Mouse (Mus musculus) neural tube, embryonic 12.5 days (tissue): ENCODE data around the gene Olfr1234. TPM values are rescaled to one million over a fixed set of nuclear protein-coding genes. Genes with fewer than 3 reads are reported as not detected.

Experiments
- ATAC-seq: fragments of 200-750 bp; cut with Nextera tagmentation; 2 replicates; pipeline ENCODE4 v1.8.0; 2017; ENCODE audit warnings: low read depth, mild to moderate bottlenecking, moderate TSS enrichment, moderate library complexity; ENCODE audit not compliant: low FRiP score
- H3K27ac ChIP-seq: fragments of 300-500 bp; sonication (generic); 2 replicates; pipeline ENCODE4 v1.5.1; 2016
- H3K27me3 ChIP-seq: fragments of 300-500 bp; sonication (generic); replicated peaks from 2 replicates; pipeline ENCODE4 v1.6.1; 2016; ENCODE audit warnings: mild to moderate bottlenecking
- H3K36me3 ChIP-seq: fragments of 300-500 bp; sonication (generic); 2 replicates; pipeline ENCODE4 v1.6.1; 2016; ENCODE audit warnings: mild to moderate bottlenecking
- H3K4me1 ChIP-seq: fragments of 300-500 bp; sonication (generic); 2 replicates; pipeline ENCODE4 v1.6.1; 2016
- H3K4me2 ChIP-seq: fragments of 300-500 bp; sonication (generic); replicated peaks from 2 replicates; pipeline ENCODE4 v1.6.1; 2016; ENCODE audit warnings: mild to moderate bottlenecking
- H3K4me3 ChIP-seq: fragments of 300-500 bp; sonication (generic); 2 replicates; pipeline ENCODE4 v1.5.1; 2016
- H3K9ac ChIP-seq: fragments of 300-500 bp; sonication (generic); 2 replicates; pipeline ENCODE4 v1.6.1; 2016; ENCODE audit warnings: mild to moderate bottlenecking
- H3K9me3 ChIP-seq: fragments of 300-500 bp; sonication (generic); 2 replicates; pipeline ENCODE4 v1.6.1; 2016; ENCODE audit warnings: mild to moderate bottlenecking
- WGBS: fragments of 180-500 bp; shearing (Covaris S2); methylation state at CpG from one replicate; pipeline ENCODE4 v1.1.7; 2016; 5-methylcytosine and 5-hydroxymethylcytosine counted together
- polyA plus RNA-seq: library from polyadenylated mRNA; unstranded; fragments of >200 nt; fragmentation: Nextera tagmentation; extraction: Ambion mirVana; gene quantifications from 2 replicates; pipeline ENCODE4 v1.2.1, GENCODE M21; 2016

Olfr1234 gene
- not detected in 2 replicates for polyA plus RNA-seq

DNA sequence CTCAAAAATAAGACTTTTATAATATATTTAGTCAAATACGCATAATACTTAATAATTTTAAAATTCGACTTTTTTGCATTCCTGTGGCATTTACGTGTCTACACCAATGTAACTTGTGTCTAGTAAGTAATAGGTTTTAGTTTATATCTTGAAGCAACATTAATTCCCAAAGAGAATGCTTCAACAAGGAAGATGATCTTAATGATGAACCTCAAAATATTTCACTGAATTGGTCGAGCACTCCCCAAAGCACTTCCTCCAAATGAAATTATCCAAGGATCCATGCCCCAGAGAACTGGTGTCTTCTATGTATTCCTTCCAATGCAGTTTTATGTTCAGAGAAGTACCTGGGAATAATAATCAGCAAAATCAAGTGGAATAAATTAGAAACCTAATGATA, at the start of gene Olfr1234:
TSS of gene Olfr1234 (minus strand) at position 101 of the 400 bp plus-strand sequence.
- Histone ChIP-seq H3K27ac (no peak within 1 kb of the TSS), H3K4me3 (no peak within 1 kb of the TSS), H3K4me2 (no peak within 1 kb of the TSS), H3K9ac (no peak within 1 kb of the TSS), H3K4me1 (no peaks in the 10 kb centered on the region), H3K9me3 (no peaks in the 10 kb centered on the region), H3K27me3 (no peaks in the 10 kb centered on the region), H3K36me3 (no peaks in the 10 kb centered on the region)
- WGBS = 89% methylated on average over 4 of the region's 4 CpGs
- ATAC-seq = no peak

DNA sequence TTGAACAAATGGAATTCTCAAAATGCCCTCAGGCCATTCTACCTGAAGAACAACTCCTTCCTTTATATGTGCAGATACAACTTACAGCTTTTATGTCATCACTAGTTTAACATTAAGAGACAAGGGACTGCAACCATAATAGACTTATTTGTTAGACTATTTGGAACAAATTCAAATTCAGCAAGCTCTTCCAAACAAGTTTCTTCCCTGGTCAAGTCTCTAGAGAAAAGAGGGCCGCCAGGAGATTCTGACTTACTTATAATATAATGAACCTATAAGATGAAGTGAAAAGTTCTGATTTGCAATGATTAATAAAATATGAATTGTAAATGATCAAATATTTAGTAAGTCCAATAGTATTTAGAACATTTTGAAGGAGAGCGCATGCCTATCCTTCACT, 44.9 kb upstream of the Olfr1234 start, which contains the start of gene Olfr1238:
TSS of gene Olfr1238 (minus strand) at position 101 of the 400 bp plus-strand sequence.
- Histone ChIP-seq H3K9me3 (no peaks in the 10 kb centered on the region), H3K4me1 (no peaks in the 10 kb centered on the region), H3K27me3 (no peaks in the 10 kb centered on the region), H3K9ac (no peak within 1 kb of the TSS), H3K36me3 (no peaks in the 10 kb centered on the region), H3K4me2 (no peak within 1 kb of the TSS), H3K27ac (no peak within 1 kb of the TSS), H3K4me3 (no peak within 1 kb of the TSS)
- ATAC-seq = no peak
- 94% methylated on average over 2 of the region's 2 CpGs for WGBS

DNA sequence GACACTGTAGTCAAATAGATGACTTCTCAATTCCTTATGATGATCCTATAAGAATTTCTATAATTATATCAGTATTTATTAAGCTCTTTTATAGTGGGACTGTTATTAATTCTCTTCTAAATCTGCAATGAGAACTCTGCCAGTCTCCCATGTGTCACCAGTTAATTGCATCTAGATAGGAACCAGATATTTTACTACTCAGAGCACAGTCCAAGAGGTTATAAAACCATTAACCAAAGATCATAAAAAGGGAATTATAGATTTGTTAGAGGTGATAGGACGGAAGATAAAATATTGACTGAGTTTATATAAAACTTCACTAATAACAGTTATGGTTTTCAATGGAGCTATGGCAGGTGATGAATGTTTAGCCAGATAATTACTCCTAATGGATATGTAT, 36.2 kb upstream of the Olfr1234 start:
- WGBS = 92% methylated on average over 1 of the region's 1 CpGs
- H3K4me3 ChIP-seq = no peak overlapping the region

DNA sequence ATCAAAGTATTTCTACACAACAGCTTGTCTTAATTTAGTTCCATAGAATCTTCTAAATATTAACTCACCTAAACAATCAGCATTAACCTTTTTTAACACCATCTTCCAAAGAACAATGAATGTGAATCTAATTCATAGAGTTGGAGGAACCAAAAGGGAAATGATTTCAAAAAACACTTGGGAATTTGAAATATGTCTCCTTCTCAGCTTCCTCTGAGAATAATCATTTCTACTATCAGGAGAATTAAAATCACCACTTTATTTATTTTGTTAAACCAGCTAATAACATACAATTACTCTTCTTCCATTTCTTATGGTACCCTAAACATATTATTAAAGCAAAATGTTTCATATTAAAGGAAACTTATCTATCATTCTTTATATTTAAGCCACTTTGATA, 22.4 kb downstream of the Olfr1234 start, which contains the start of gene Olfr1233:
TSS of gene Olfr1233 (minus strand) at position 101 of the 400 bp plus-strand sequence.
- Histone ChIP-seq H3K27me3 (no peaks in the 10 kb centered on the region), H3K27ac (no peak within 1 kb of the TSS), H3K4me1 (no peaks in the 10 kb centered on the region), H3K36me3 (no peaks in the 10 kb centered on the region), H3K4me2 (no peak within 1 kb of the TSS), H3K9ac (no peak within 1 kb of the TSS), H3K9me3 (no peaks in the 10 kb centered on the region), H3K4me3 (no peak within 1 kb of the TSS)
- no peak for ATAC-seq

More for the DNA sequence above, 36.2 kb upstream of the Olfr1234 start:
- no peak for ATAC-seq
- H3K9ac ChIP-seq = no peak overlapping the region
- H3K27ac ChIP-seq = no peak overlapping the region
- H3K9me3 ChIP-seq = no peaks in the 10 kb centered on the region
- no peaks in the 10 kb centered on the region for H3K27me3 ChIP-seq
- no peak overlapping the region for H3K4me2 ChIP-seq
- H3K4me1 ChIP-seq = no peaks in the 10 kb centered on the region
- no peaks in the 10 kb centered on the region for H3K36me3 ChIP-seq

DNA sequence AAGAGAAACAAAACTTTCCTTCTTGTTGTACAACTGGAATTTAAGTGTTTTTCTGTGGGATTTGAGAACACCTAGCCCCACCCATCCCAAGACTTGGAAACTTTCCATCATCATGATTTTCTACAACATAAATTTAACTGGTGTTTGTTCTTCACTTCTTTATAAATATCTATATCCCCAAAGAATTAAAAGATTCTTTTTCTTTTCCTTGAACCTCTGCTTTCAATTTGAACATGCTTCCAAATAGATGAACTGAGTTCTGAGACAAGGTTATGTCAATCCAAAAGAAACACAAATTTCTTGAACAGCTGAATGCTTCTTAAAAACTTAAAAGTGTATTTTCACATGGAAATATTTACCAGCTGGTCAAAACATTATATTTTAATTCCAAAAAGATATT, 35.1 kb downstream of the Olfr1234 start, which contains the start of gene Olfr1232:
TSS of gene Olfr1232 (minus strand) at position 101 of the 400 bp plus-strand sequence.
- H3K4me2 ChIP-seq = no peak within 1 kb of the TSS
- H3K9me3 ChIP-seq = no peaks in the 10 kb centered on the region
- H3K36me3 ChIP-seq = no peaks in the 10 kb centered on the region
- H3K4me3 ChIP-seq = no peak within 1 kb of the TSS
- no peaks in the 10 kb centered on the region for H3K27me3 ChIP-seq
- H3K4me1 ChIP-seq = no peaks in the 10 kb centered on the region
- no peak within 1 kb of the TSS for H3K9ac ChIP-seq
- no peak for ATAC-seq
- no peak within 1 kb of the TSS for H3K27ac ChIP-seq

Other genes starting within 250 kb of the Olfr1234 start
- not detected in 2 replicates for gene Olfr1221, start 247.6 kb downstream of the Olfr1234 start, polyA plus RNA-seq
- gene Olfr1222, start 231.8 kb downstream of the Olfr1234 start, polyA plus RNA-seq = not detected in 2 replicates
- gene Olfr1223, start 213.3 kb downstream of the Olfr1234 start, polyA plus RNA-seq = not detected in 2 replicates
- not detected in 2 replicates for gene Olfr1224-ps1, start 200.8 kb downstream of the Olfr1234 start, polyA plus RNA-seq
- not detected in 2 replicates for gene Olfr1225, start 190.2 kb downstream of the Olfr1234 start, polyA plus RNA-seq
- not detected in 2 replicates for gene Olfr1226, start 164.8 kb downstream of the Olfr1234 start, polyA plus RNA-seq
- not detected in 2 replicates for gene Olfr1228, start 110.8 kb downstream of the Olfr1234 start, polyA plus RNA-seq
- gene Olfr1229, start 76.9 kb downstream of the Olfr1234 start, polyA plus RNA-seq = not detected in 2 replicates
- gene Olfr1230, start 67.6 kb downstream of the Olfr1234 start, polyA plus RNA-seq = not detected in 2 replicates
- gene Olfr1231, start 57.8 kb downstream of the Olfr1234 start, polyA plus RNA-seq = not detected in 2 replicates
- not detected in 2 replicates for gene Olfr1232, start 35.2 kb downstream of the Olfr1234 start, polyA plus RNA-seq
- gene Olfr1233, start 22.5 kb downstream of the Olfr1234 start, polyA plus RNA-seq = not detected in 2 replicates
- not detected in 2 replicates for gene Olfr1238, start 44.8 kb upstream of the Olfr1234 start, polyA plus RNA-seq
- gene Olfr1239, start 55.5 kb upstream of the Olfr1234 start, polyA plus RNA-seq = not detected in 2 replicates
- not detected in 2 replicates for gene Olfr1240, start 78.1 kb upstream of the Olfr1234 start, polyA plus RNA-seq
- not detected in 2 replicates for gene Olfr1241, start 122.3 kb upstream of the Olfr1234 start, polyA plus RNA-seq
- gene Olfr1242, start 133.5 kb upstream of the Olfr1234 start, polyA plus RNA-seq = not detected in 2 replicates
- not detected in 2 replicates for gene Olfr1243, start 166.6 kb upstream of the Olfr1234 start, polyA plus RNA-seq
- gene Olfr1245, start 213.6 kb upstream of the Olfr1234 start, polyA plus RNA-seq = not detected in 2 replicates
- gene Olfr1246, start 228.3 kb upstream of the Olfr1234 start, polyA plus RNA-seq = not detected in 2 replicates
- not detected in 2 replicates for gene Olfr1247, start 249.3 kb upstream of the Olfr1234 start, polyA plus RNA-seq